Mouse (Mus musculus) liver, embryonic 14.5 days (tissue): Measurements from ENCODE around the gene Mpl. TPM values are rescaled to one million over a fixed set of nuclear protein-coding genes. Genes with fewer than 3 reads are reported as not detected.

Source experiments
- ATAC-seq: fragments of 200-750 bp; cut with Nextera tagmentation; 2 replicates; pipeline ENCODE4 v1.8.0; 2017; ENCODE audit warnings: moderate number of reproducible peaks, mild to moderate bottlenecking, moderate library complexity; ENCODE audit not compliant: insufficient read depth
- DNase-seq, 3 experiments: peaks; one replicate each; pipeline ENCODE4 v3.0.0-alpha.2; 2012 to 2013; ENCODE audit warnings: low read depth in 3 of 3, low spot score in 3 of 3
- H3K27ac ChIP-seq: fragments of 300-500 bp; sonication (generic); 2 replicates; pipeline ENCODE4 v1.5.1; 2014; ENCODE audit warnings: moderate library complexity, mild to moderate bottlenecking, control low read depth, inconsistent platforms
- H3K27me3 ChIP-seq: fragments of 300-500 bp; sonication (generic); 2 replicates; pipeline ENCODE4 v1.6.1; 2014; ENCODE audit warnings: mild to moderate bottlenecking, low read length, moderate library complexity; ENCODE audit not compliant: control insufficient read depth, insufficient read depth
- H3K36me3 ChIP-seq: fragments of 300-500 bp; sonication (generic); replicated peaks from 2 replicates; pipeline ENCODE4 v1.6.1; 2014; ENCODE audit warnings: low read depth; ENCODE audit not compliant: control insufficient read depth, insufficient read depth
- H3K4me1 ChIP-seq, 2 experiments: fragments of 200-500 bp in 1 of 2; fragments of 300-500 bp in 1 of 2; sonication (generic) in 1 of 2; replicated peaks; 2 replicates each; pipeline ENCODE4 v1.6.1; 2012 to 2014; ENCODE audit warnings: antibody characterized with exemption in 1 of 2, inconsistent platforms in 1 of 2, low read length in 1 of 2; ENCODE audit not compliant: control insufficient read depth in 2 of 2, insufficient read depth in 2 of 2
- H3K4me2 ChIP-seq: fragments of 300-500 bp; sonication (generic); 2 replicates; pipeline ENCODE4 v1.6.1; 2014; ENCODE audit warnings: low read depth, mild to moderate bottlenecking, control low read depth, moderate library complexity
- H3K4me3 ChIP-seq, 2 experiments: fragments of 200-500 bp in 1 of 2; fragments of 300-500 bp in 1 of 2; sonication (generic) in 1 of 2; 2 replicates each; pipeline ENCODE4 v1.5.1; 2012 to 2014; ENCODE audit warnings: low read depth in 2 of 2, low read length in 2 of 2, mild to moderate bottlenecking in 2 of 2, control low read depth in 1 of 2, inconsistent platforms in 1 of 2, moderate library complexity in 1 of 2; ENCODE audit not compliant: insufficient read depth in 1 of 2
- H3K9ac ChIP-seq: fragments of 300-500 bp; sonication (generic); replicated peaks from 2 replicates; pipeline ENCODE4 v1.6.1; 2014; ENCODE audit warnings: mild to moderate bottlenecking, control low read depth, moderate library complexity
- H3K9me3 ChIP-seq: fragments of 300-500 bp; sonication (generic); 2 replicates; pipeline ENCODE4 v1.6.1; 2016; ENCODE audit warnings: low read length, mixed read lengths; ENCODE audit not compliant: control insufficient read depth
- CTCF ChIP-seq: IDR thresholded peaks from 2 replicates; pipeline ENCODE4 v1.5.1; 2016; ENCODE audit warnings: antibody characterized with exemption, low read depth, control low read depth
- EP300 ChIP-seq: IDR thresholded peaks from 2 replicates; pipeline ENCODE4 v1.6.1; 2016; ENCODE audit warnings: antibody characterized with exemption, low read depth
- WGBS: fragments of 180-500 bp; shearing (Covaris S2); extraction: QIAGEN DNeasy Blood & Tissue Kit; methylation state at CpG from one replicate; pipeline ENCODE4 v1.1.7; 2014; ENCODE audit not compliant: insufficient replicate concordance; 5-methylcytosine and 5-hydroxymethylcytosine counted together
- polyA plus RNA-seq, 2 experiments: library from polyadenylated mRNA; depleted of rRNA in 1 of 2; stranded (reverse) in 1 of 2; unstranded in 1 of 2; fragments of >200 nt; fragmentation: Nextera tagmentation in 1 of 2; extraction: Ambion mirVana in 1 of 2; gene quantifications; 2 replicates each; pipeline versions ENCODE4 v1.2.1 to v1.2.3; 2012 to 2014

The Mpl gene
- polyA plus RNA-seq, 2 experiments: 5.6 to 6.3 TPM

- Histone ChIP-seq H3K4me1 (peaks cover 0 to 4% of the 10 kb centered on the region in 2 experiments; a peak in 2 of 4 replicates), H3K4me3 (no peak overlapping the region), H3K4me2 (no peak overlapping the region), H3K36me3 (no peaks in the 10 kb centered on the region), H3K27me3 (no peaks in the 10 kb centered on the region), H3K27ac (no peak overlapping the region), H3K9ac (no peak overlapping the region), H3K9me3 (no peaks in the 10 kb centered on the region)
- ATAC-seq: no peak
- WGBS: 74% methylated on average over 3 of the region's 3 CpGs
- no peak for DNase-seq
- TF ChIP-seq CTCF (no peak), EP300 (no peak)
These were observed 7.6 kb upstream of the Mpl start for GRCm38 (mm10) chr4:118464956-118465355.

- Histone ChIP-seq H3K27me3 (no peaks in the 10 kb centered on the region), H3K4me2 (peak overlapping the region; percentile 44), H3K9me3 (no peaks in the 10 kb centered on the region), H3K4me1 (no peaks in the 10 kb centered on the region), H3K27ac (no peak overlapping the region), H3K4me3 (peak overlapping the region in 1 of 2 experiments; percentile 4; a peak in 1 of 4 replicates), H3K36me3 (no peaks in the 10 kb centered on the region), H3K9ac (no peak overlapping the region)
- ATAC-seq (no peak), DNase-seq (no peak)
- WGBS: 63% methylated on average over 24 of the region's 24 CpGs
- TF ChIP-seq CTCF (no peak), EP300 (no peak)
These were observed 10.7 kb downstream of the Mpl start for GRCm38 (mm10) chr4:118446415-118447153.

GRCm38 (mm10) chr4:118445781-118446414 is 11.4 kb downstream of the Mpl start:
- no peaks in the 10 kb centered on the region for H3K4me1 ChIP-seq
- H3K27me3 ChIP-seq: no peaks in the 10 kb centered on the region
- H3K4me3 ChIP-seq: peak overlapping the region in 1 of 2 experiments; percentile 4; a peak in 1 of 4 replicates
- WGBS: 54% methylated on average over 18 of the region's 18 CpGs
- peak overlapping the region; percentile 44 for H3K4me2 ChIP-seq
- H3K9me3 ChIP-seq: no peaks in the 10 kb centered on the region
- no peaks in the 10 kb centered on the region for H3K36me3 ChIP-seq
- no peak for DNase-seq
- TF ChIP-seq CTCF: peak; percentile 10; the same call in 1 of the 2 replicates
- no peak for TF ChIP-seq EP300
- no peak overlapping the region for H3K9ac ChIP-seq
- peak; percentile 35; the same call in 1 of the 2 replicates for ATAC-seq
- no peak overlapping the region for H3K27ac ChIP-seq

- 73% methylated on average over 10 of the region's 10 CpGs for WGBS
- no peaks in the 10 kb centered on the region for H3K36me3 ChIP-seq
- H3K27me3 ChIP-seq: no peaks in the 10 kb centered on the region
- H3K4me3 ChIP-seq: no peak overlapping the region
- TF ChIP-seq EP300: no peak
- no peak for TF ChIP-seq CTCF
- ATAC-seq: no peak
- DNase-seq: no peak
- no peaks in the 10 kb centered on the region for H3K4me1 ChIP-seq
- no peak overlapping the region for H3K9ac ChIP-seq
- no peaks in the 10 kb centered on the region for H3K9me3 ChIP-seq
- H3K4me2 ChIP-seq: no peak overlapping the region
- H3K27ac ChIP-seq: no peak overlapping the region
These were observed 12.2 kb downstream of the Mpl start for GRCm38 (mm10) chr4:118445088-118445487.

DNA sequence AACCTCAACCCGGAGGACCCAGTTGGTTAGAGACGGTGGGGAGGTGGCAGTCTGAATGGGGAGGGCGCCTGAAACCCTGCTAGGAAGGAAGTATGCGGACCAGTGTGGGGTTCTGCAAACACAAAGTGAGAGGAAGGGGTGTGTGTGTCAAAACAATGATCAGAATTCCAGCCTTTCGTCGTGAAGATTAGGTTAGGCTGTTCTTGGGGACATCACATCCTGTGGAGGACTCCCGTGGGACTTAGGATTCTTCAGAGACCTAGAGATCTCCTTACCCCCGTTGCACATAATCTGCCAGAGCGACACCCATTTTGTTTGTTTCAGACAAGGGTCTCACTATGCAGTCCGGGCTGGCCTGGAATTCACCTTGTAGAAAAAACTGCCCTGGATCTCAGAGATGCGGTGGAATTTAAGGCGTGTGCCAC is 19.5 kb downstream of the Mpl start:
- peak overlapping the region; percentile 75 for H3K27ac ChIP-seq
- peak overlapping the region; percentile 76 for H3K9ac ChIP-seq
- H3K4me2 ChIP-seq: peak overlapping the region; percentile 89
- 10% methylated on average over 12 of the region's 12 CpGs for WGBS
- peaks cover 33% of the 10 kb centered on the region for H3K36me3 ChIP-seq
- ATAC-seq (peak; percentile 46; the same call in 1 of the 2 replicates), DNase-seq (no peak)
- no peaks in the 10 kb centered on the region for H3K27me3 ChIP-seq
- H3K4me3 ChIP-seq: peak overlapping the region; percentile 77 to 82
- H3K9me3 ChIP-seq: no peaks in the 10 kb centered on the region
- peaks cover 19 to 29% of the 10 kb centered on the region in 2 experiments for H3K4me1 ChIP-seq
- TF ChIP-seq EP300 (no peak), CTCF (no peak)
